In genomic region chr17:29007641-29008325, GRCm38 (mm10) we compare ENCODE assay signal across 8 mouse cellular contexts. TPM values are rescaled to one million over a fixed set of nuclear protein-coding genes. Genes with fewer than 3 reads are reported as not detected.
DNase-seq lines count a peak whose midpoint lies in the region; ATAC-seq lines count a peak whose summit lies in the region.

Stk38 (minus strand) TSS chr17:29007995.

- peak; percentile 91 for ATAC-seq in intestine, embryonic 14.5 days (replicated peaks; ENCODE audit: low FRiP score, low TSS enrichment, low read depth)

- H3K27me3 ChIP-seq in intestine, embryonic 14.5 days (replicated peaks; ENCODE audit: control insufficient read depth, insufficient read depth, low read length) = no peaks in the 10 kb centered on the region

- H3K9ac ChIP-seq in intestine, embryonic 14.5 days (ENCODE audit: low read length) = peak within 1 kb of the TSS; percentile 94

- peak within 1 kb of the TSS; percentile 81 for H3K4me2 ChIP-seq in intestine, embryonic 14.5 days (ENCODE audit: low read length)

- H3K4me1 ChIP-seq in intestine, embryonic 14.5 days (replicated peaks; ENCODE audit: control insufficient read depth, insufficient read depth, low read length) = peaks cover 10% of the 10 kb centered on the region

- H3K9me3 ChIP-seq in intestine, embryonic 14.5 days (ENCODE audit: control insufficient read depth, low read length) = no peaks in the 10 kb centered on the region

- H3K36me3 ChIP-seq in intestine, embryonic 14.5 days (ENCODE audit: control insufficient read depth, insufficient read depth, low read length) = no peaks in the 10 kb centered on the region

- H3K4me3 ChIP-seq in intestine, embryonic 14.5 days (ENCODE audit: low read depth, low read length) = peak within 1 kb of the TSS; percentile 98

- intact Hi-C loops in gastrocnemius, postnatal 14 days (cut with DNase I; ENCODE audit: low total_unique reads) = no loop called here
- intact Hi-C loops in left cerebral cortex, postnatal 14 days (cut with DNase I) = no loop called here

- under 1% methylated on average over 64 of the region's 65 CpGs for WGBS in intestine, embryonic 14.5 days

- H3K27ac ChIP-seq in intestine, embryonic 14.5 days (ENCODE audit: low read depth) = peak within 1 kb of the TSS; percentile 87

- peak; percentile 96 to 99 for DNase-seq in adrenal gland, adult (ENCODE audit: inconsistent age in 2 of 2, low spot score in 1 of 2)
- DNase-seq in embryo, embryonic 10.5 days (ENCODE audit: low spot score) = peak; percentile 91
- peak; percentile 91 for DNase-seq in gastrocnemius, postnatal 14 days
- peak; percentile 98 for DNase-seq in intestine, embryonic 14.5 days (ENCODE audit: low spot score)
- DNase-seq in left cerebral cortex, postnatal 14 days (ENCODE audit: low spot score in 2 of 2) = peak; percentile 83 to 88
- peak; percentile 85 for DNase-seq in mesoderm, embryonic 11.5 days (ENCODE audit: low read depth, low spot score)
- peak; percentile 84 to 86 for DNase-seq in right cerebral cortex, postnatal 36 days (ENCODE audit: low spot score in 2 of 2)
- peak; percentile 92 for DNase-seq in yolk sac, embryonic 10.5 days (ENCODE audit: low spot score)

RNA-seq across cellular contexts. Expression of gene Stk38, which starts in this region (rescaled TPM):
- total RNA-seq in gastrocnemius, postnatal 14 days (2021) = 10 to 100 TPM; 25.3 to 29.0 TPM
- polyA plus RNA-seq in intestine, embryonic 14.5 days (2014; fragmentation: Nextera tagmentation; extraction: Ambion mirVana) = 91.6 and 108 TPM in 2 replicates
- 10 to 100 TPM; 47.5 to 49.2 TPM for total RNA-seq in left cerebral cortex, postnatal 14 days (2021)

Comparison
In these comparisons a context has a peak if more than half of its experiments do, and no peak if none do; other contexts are left out.
1. Peak in every context shown above with its lines: DNase-seq, ATAC-seq, H3K4me3 ChIP-seq and H3K27ac ChIP-seq.